Mouse (Mus musculus): ENCODE data around the gene Gm10228.
"Not testable (repeated sequence)": the region's sequence is repeated elsewhere in the genome, so short reads cannot be mapped to it uniquely, and the experiment has no call there.

GRCm38 (mm10) chr16:89041372-89041771, at the start of gene Gm10228:
- TF ChIP-seq CTCF (IDR thresholded peaks at IDR 0.05); POLR2A (IDR thresholded peaks at IDR 0.05; ENCODE audit: insufficient read depth, low read depth, low read length): not testable (repeated sequence)

Measured in heart, adult 2 months (tissue).